Mouse (Mus musculus): Measurements from ENCODE around the gene Skap1.
"Not testable (repeated sequence)": the region's sequence is repeated elsewhere in the genome, so short reads cannot be mapped to it uniquely, and the experiment has no call there.

The Skap1 gene

GRCm38 (mm10) chr11:96760042-96760441, 295.6 kb downstream of the Skap1 start:
- peak; percentile 63 for DNase-seq

DNA sequence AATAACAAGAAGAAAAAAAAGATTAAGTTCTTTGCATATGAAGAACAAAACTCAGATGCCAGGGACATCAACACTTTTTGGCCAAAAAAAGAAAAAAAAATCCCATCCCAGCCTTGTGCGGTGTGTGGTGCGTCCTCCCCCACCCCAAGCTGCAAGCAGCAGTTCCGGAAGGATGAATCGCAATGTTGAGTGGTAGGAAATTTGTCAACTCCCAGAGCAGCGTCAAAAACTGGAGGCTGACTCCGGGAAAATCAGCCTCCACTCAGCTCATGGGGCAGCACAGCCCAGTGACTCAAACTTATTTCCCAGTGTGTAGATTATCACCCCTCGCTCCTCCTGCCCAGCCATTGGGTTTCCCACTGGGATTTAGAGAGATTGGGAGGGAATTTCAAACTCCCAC, 297.6 kb downstream of the Skap1 start:
- no peak for DNase-seq

DNA sequence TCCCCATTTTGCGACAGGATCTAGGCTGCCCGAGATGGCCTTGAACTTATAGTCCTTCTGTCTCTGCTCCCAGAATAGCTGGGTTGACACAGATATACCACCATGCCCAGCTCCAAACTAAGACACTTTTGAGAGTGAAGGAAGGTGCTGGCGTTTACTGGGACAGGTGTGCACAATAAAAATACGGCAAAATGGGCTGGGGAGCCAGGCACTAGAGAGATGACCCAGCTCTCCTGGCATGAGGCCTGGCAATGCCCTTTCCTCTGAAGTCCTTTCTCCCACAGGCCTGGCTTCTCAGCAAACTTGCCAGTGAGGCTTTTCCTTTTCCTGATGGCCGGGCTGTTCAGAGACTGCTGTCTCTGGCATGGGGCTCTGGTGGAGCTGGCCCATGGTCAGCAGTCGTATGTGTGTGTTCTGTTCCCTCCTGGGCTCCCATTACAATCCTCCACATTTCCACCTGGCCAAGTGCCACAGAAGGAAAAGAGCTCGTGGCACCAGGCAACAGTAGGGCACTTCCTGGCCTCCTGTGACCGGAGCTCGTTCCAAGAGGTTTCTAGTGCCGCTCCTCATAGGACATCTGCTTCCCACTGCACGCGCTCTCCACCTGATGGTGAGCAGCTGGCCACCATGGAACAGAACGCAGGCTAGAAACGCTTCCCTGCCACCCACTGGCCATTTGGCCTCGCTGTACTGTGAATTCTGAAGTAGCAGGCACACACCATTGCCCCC, 298.5 kb downstream of the Skap1 start:
- DNase-seq = peak; percentile 42

- no peak for DNase-seq
Observed at GRCm38 (mm10) chr11:96764511-96765350, 300.3 kb downstream of the Skap1 start.

DNA sequence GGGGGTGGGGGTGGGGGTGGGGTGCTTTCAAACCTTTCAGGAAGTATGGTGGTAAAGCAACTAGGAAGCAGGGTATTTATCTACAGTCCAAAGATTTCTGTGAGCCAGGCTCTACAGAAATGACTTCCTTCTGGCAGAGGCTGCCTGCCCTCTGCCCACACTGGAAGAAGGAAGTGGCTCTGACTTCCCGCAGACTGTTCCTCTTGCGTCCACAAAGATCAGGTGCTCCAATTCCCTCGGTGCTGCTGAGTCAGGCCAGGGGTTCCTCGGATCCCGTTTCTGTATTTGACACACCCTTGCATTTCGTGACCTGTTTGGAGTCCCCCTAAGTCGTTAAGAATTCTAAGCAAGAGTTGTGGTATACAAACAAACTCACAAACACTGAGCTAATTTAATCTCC, 301.3 kb downstream of the Skap1 start:
- DNase-seq = no peak

- DNase-seq = no peak
Observed at GRCm38 (mm10) chr11:96766555-96766954, 302.2 kb downstream of the Skap1 start.

DNA sequence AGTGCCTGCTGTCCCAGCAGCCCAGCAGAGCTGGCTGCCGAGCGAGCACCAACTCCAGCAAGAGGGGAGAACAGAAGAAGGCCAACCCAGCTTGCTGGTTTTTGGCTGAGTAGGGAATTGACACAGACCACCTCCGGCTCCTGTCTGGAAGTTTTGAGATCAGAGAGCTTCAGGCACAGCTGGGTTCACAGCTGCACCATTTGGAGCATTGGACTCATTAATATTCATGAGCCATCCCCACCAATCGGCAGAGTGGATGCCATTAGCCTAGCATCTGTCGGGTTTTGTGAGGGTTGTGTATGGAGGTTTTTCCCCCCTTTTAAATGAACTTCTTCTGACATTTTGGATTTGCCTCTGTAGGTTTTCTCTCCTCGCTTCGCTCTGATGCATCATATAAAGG, 302.7 kb downstream of the Skap1 start:
- DNase-seq = no peak

DNA sequence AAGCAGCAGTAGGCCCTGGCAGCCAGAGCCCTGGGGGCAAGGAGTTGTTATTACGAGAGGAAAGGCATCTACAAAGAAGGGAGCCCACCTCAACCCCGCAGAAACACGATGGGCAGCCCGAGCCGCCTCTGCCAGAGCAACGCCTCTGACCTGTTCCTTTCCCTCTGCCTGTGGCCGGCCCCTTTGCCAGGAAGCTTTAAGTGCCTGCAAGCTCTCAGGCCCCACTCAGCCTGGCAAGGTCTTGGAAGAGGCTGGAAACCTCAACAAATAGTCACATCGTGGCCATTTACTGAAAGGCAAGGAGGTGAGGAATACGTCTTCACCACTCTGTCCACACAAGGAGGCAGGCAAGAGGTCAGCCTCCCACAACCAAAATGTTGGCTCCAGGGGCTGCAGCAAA, 303.8 kb downstream of the Skap1 start:
- no peak for DNase-seq

GRCm38 (mm10) chr11:96771274-96771975, 307.0 kb downstream of the Skap1 start:
- DNase-seq = no peak

GRCm38 (mm10) chr11:96772413-96772812, 308.0 kb downstream of the Skap1 start:
- DNase-seq = no peak

- DNase-seq = no peak
Observed at GRCm38 (mm10) chr11:96774536-96774935, 310.1 kb downstream of the Skap1 start.

GRCm38 (mm10) chr11:96775063-96775462, 310.7 kb downstream of the Skap1 start:
- DNase-seq = no peak

- no peak for DNase-seq
Observed at GRCm38 (mm10) chr11:96775665-96776064, 311.3 kb downstream of the Skap1 start.

- peak; percentile 37 for DNase-seq
Observed at GRCm38 (mm10) chr11:96776068-96776467, 311.7 kb downstream of the Skap1 start.

DNA sequence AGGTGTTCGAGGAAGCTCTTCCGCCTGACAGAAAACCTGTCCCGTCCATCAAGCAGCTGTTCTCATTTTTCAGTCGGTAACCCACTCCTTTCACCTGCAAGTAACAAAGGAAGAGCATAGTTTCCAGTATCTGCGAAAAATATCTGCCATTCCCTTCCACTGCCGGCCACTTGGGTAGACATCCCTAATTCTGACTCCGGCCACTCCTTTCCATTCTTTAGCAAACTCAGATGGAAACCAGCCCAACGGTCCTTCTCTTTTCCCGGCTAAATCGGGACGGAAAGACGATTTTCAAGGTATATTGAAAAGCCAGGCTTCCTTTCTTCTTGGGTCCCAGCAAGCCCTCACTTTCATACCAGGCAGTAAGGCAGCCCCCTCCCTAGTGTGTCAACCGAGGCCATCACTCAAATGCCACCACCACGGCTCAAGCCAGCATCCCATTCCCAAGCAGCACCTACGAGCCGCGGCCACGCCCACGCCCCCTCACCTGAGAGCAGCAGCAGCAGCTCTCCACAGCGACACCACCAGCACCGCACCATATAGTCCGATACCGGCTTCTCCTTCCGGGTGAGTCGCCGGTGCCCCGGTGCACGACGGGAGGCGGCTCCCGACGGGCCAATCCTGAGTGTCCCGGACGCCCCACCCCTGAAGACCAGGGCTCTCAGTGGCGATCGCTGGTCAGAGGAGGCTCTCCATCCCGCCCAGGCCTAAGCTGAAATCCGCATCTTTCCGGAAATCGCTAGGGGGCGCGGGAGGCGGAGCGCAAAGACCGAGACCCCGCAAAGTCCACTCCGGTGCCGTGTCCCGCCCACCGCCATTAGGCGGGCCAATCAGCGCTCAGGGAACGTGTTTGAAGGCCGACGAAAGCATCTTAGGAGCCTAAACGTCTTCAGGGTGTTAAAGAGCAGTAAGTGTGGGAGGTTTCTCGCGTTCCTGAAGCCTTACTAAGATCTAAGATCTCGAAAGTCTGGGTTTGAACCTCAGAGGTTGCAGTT, 312.9 kb downstream of the Skap1 start, which contains the start of gene Snx11:
TSS of gene Snx11 (minus strand) at position 592 of the 995 bp plus-strand sequence.
- DNase-seq = peak; percentile 100

DNA sequence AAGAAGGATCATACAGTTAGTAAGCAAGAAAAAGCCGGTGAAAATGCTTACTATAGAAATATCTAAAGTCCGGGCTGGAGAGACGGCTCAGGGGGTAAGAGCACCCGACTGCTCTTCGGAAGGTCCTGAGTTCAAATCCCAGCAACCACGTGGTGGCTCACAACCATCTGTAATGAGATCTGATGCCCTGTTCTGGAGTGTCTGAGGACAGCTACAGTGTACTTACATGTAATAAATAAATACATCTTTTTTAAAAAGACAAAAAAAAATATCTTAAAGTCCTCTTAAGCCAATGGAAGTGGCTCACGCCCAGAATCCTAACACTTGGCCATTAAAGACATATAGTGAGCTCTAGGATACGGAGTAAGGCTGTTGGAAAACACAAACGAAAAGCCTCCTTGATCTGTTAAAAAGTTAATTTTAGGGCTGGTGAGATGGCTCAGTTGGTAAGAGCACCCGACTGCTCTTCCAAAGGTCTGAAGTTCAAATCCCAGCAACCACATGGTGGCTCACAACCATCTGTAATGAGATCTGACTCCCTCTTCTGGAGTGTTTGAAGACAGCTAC, 313.8 kb downstream of the Skap1 start:
- not testable (repeated sequence) for DNase-seq

GRCm38 (mm10) chr11:96780306-96780705, 315.9 kb downstream of the Skap1 start:
- DNase-seq = no peak

GRCm38 (mm10) chr11:96781425-96781824, 317.0 kb downstream of the Skap1 start:
- no peak for DNase-seq

DNA sequence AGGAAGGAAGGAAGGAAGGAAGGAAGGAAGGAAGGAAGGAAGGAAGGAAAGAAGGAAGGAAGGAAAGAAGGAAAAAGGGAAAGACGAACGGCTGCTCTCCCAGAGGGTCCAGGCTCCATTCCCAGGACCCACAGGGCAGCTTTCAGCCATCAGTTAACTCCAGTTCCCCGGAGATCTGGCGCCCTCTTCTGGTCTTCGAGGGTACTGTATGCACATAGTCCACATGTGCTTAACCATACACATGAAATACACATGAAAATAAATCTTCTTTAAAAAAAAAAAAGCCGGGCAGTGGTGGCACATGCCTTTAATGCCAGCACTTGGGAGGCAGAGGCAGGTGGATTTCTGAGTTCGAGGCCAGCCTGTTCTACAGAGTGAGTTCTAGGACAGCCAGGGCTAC, 320.5 kb downstream of the Skap1 start:
- peak; percentile 87 for DNase-seq

DNA sequence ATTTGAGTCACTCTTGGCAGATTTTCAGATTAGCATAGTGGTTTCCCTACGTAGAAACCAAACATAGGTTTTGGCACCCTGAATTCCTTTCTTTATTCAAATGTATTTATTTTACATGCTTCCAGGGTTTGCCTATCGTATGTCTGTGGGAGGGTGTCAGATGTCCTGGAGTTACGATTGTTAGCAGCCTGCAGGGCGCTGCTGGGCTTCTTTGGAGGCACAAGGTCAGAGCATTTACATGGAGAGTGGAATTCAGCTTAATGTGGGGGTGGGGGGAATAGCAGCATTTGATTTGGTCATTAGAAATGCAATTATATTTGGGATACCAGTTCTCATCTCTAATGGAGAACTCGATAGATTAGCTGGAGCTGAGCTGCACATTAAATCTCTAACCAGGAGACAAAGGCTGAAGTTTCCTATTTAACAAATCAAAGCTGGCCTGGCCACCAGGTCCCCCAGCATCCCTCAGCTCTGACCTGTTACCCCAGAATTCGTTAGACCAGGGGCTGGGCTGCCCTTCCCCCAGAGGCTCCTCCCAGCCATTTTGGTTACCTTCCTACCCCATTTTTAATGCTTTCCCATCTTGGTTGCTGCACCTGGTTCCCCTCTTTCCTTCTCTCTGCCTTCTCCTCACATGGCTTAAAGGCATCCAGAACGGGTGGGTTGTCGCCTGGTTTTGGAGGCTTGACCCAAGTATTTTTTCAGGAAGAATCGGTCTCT, 322.5 kb downstream of the Skap1 start:
- no peak for DNase-seq
